Mouse (Mus musculus): ENCODE measurements at regions not wholly inside any gene's neighbourhood (a gene's known extent, or its start where the extent isn't known, plus 50 kb on each side); places are given as distances from the start of the nearest gene placed in this dataset.

DNA sequence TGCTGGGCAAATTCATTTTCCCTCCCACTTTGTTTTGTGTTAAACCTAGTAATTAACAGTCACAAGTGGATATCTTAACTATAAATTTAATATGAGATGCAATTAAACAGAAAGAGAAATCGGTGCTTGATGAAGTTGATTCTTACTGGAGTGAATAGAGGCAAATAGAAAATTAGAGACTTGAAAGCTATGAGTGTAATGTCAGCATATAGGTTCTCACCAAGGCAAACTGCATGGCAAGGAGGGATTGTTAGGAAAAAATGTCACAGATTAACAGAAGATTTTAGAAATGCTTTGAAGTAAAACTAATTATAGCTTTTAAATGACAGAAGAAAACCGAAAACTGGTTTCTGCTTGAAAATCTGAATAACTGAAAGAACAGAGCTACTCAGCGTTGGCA lies 592.3 kb downstream of the Pdha2 start:
- Histone ChIP-seq H3K4me2 (ENCODE audit: low read depth) (no peak overlapping the region), H3K9me3 (ENCODE audit: control insufficient read depth, low read length) (no peaks in the 10 kb centered on the region), H3K27me3 (ENCODE audit: control insufficient read depth, insufficient read depth, low read length) (no peaks in the 10 kb centered on the region), H3K36me3 (replicated peaks; ENCODE audit: control insufficient read depth, insufficient read depth, low read depth) (no peaks in the 10 kb centered on the region), H3K9ac (replicated peaks) (no peak overlapping the region), H3K4me1 (replicated peaks; ENCODE audit: control insufficient read depth in 2 of 2, insufficient read depth in 2 of 2, low read length in 1 of 2) (no peaks in the 10 kb centered on the region), H3K4me3 (ENCODE audit: insufficient read depth in 1 of 2, low read depth in 2 of 2, low read length in 2 of 2) (no peak overlapping the region), H3K27ac (no peak overlapping the region)
- TF ChIP-seq CTCF (IDR thresholded peaks at IDR 0.05; ENCODE audit: low read depth) (no peak), EP300 (IDR thresholded peaks at IDR 0.05; ENCODE audit: low read depth) (no peak)
- WGBS (ENCODE audit: insufficient replicate concordance) = 55% methylated on average over 3 of the region's 3 CpGs
- DNase-seq (ENCODE audit: low read depth in 3 of 3, low spot score in 3 of 3) (no peak), ATAC-seq (ENCODE audit: insufficient read depth) (no peak)
